In genomic region chr5:129063792-129064087, GRCm38 (mm10) we compare ENCODE assay signal across 8 mouse cellular contexts. TPM values are rescaled to one million over a fixed set of nuclear protein-coding genes. Genes with fewer than 3 reads are reported as not detected.
DNase-seq lines count a peak whose midpoint lies in the region; ATAC-seq and TF ChIP-seq lines count a peak whose summit lies in the region.

No protein-coding gene starts in this region.

- ATAC-seq in heart, embryonic 12.5 days (ENCODE audit: insufficient number of reproducible peaks, low FRiP score): no peak
- no peak for ATAC-seq in forebrain, postnatal 0 days

- H3K9ac ChIP-seq in heart, embryonic 12.5 days: 0 out of 2 replicates have a peak overlapping the region, but pooled peaks have one; percentile 14
- peak overlapping the region; percentile 35; the same call in 1 of the 2 replicates for H3K9ac ChIP-seq in forebrain, postnatal 0 days

- H3K9me3 ChIP-seq in heart, embryonic 12.5 days (replicated peaks): peaks cover 3% of the 10 kb centered on the region; the same call in 1 of the 2 replicates
- no peaks in the 10 kb centered on the region for H3K9me3 ChIP-seq in forebrain, postnatal 0 days (ENCODE audit: low read length)
- H3K9me3 ChIP-seq in midbrain, embryonic 10.5 days (replicated peaks): no peaks in the 10 kb centered on the region

- no peak for DNase-seq in heart, adult 8-10 months (ENCODE audit: low spot score)
- peak; percentile 4 for DNase-seq in CD4-positive helper T cell, adult 2 months (ENCODE audit: low read depth, low spot score)
- DNase-seq in forebrain, postnatal 0 days: no peak
- DNase-seq in midbrain, embryonic 10.5 days (ENCODE audit: low spot score): no peak
- no peak for DNase-seq in left cerebral cortex, adult 11 months (ENCODE audit: low spot score)
- DNase-seq in layer of hippocampus, postnatal 36 days: no peak
- no peak for DNase-seq in kidney, adult 8-10 months

- no peak overlapping the region for H3K27ac ChIP-seq in heart, embryonic 12.5 days (ENCODE audit: poor library complexity, severe bottlenecking)
- H3K27ac ChIP-seq in forebrain, postnatal 0 days (ENCODE audit: low read depth, low read length): no peak overlapping the region
- peak overlapping the region; percentile 71 for H3K27ac ChIP-seq in midbrain, embryonic 10.5 days (replicated peaks)

- peaks cover 31% of the 10 kb centered on the region for H3K27me3 ChIP-seq in heart, embryonic 12.5 days (replicated peaks)
- no peaks in the 10 kb centered on the region for H3K27me3 ChIP-seq in forebrain, postnatal 0 days (ENCODE audit: insufficient read depth, low read length)
- H3K27me3 ChIP-seq in midbrain, embryonic 10.5 days (ENCODE audit: low read depth, poor library complexity, severe bottlenecking): peaks cover 24% of the 10 kb centered on the region

- no peaks in the 10 kb centered on the region for H3K36me3 ChIP-seq in heart, embryonic 12.5 days
- no peaks in the 10 kb centered on the region for H3K36me3 ChIP-seq in forebrain, postnatal 0 days (ENCODE audit: insufficient read depth)
- H3K36me3 ChIP-seq in midbrain, embryonic 10.5 days: no peaks in the 10 kb centered on the region

- H3K4me3 ChIP-seq in heart, embryonic 12.5 days: peak overlapping the region; percentile 10; the same call in 1 of the 2 replicates
- H3K4me3 ChIP-seq in forebrain, postnatal 0 days (ENCODE audit: low read depth, low read length): peak overlapping the region; percentile 26
- H3K4me3 ChIP-seq in midbrain, embryonic 10.5 days: peak overlapping the region; percentile 40

- H3K4me1 ChIP-seq in heart, embryonic 12.5 days (replicated peaks): peaks cover 5% of the 10 kb centered on the region; the same call in 1 of the 2 replicates
- H3K4me1 ChIP-seq in forebrain, postnatal 0 days (ENCODE audit: insufficient read depth): peaks cover 4% of the 10 kb centered on the region; the same call in 1 of the 2 replicates
- H3K4me1 ChIP-seq in midbrain, embryonic 10.5 days: peaks cover 14% of the 10 kb centered on the region

- peak overlapping the region; percentile 51 for H3K4me2 ChIP-seq in heart, embryonic 12.5 days
- H3K4me2 ChIP-seq in forebrain, postnatal 0 days (ENCODE audit: low read depth): peak overlapping the region; percentile 55

- 35% methylated on average over 8 of the region's 8 CpGs for WGBS in heart, embryonic 12.5 days
- WGBS in forebrain, postnatal 0 days: 49% methylated on average over 8 of the region's 8 CpGs
- 59% methylated on average over 8 of the region's 8 CpGs for WGBS in midbrain, embryonic 10.5 days

- no peak for TF ChIP-seq CTCF in forebrain, postnatal 0 days (IDR thresholded peaks at IDR 0.05; ENCODE audit: low read depth)

RNA-seq across cellular contexts. Expression of gene Adgrd1, which starts 32.8 kb away (rescaled TPM):
- 0.31 and 0.54 TPM in 2 replicates for polyA plus RNA-seq in heart, embryonic 12.5 days (2016; fragmentation: Nextera tagmentation; extraction: Ambion mirVana)
- 1 to 10 TPM; 3.3 to 4.8 (median 4.1) TPM for total RNA-seq in heart, adult 8-10 months (2022)
- total RNA-seq in forebrain, postnatal 0 days (2014; rRNA removed): 0.46 and 1.0 TPM in 2 replicates
- 0.19 and 0.22 TPM in 2 replicates for polyA plus RNA-seq in forebrain, postnatal 0 days (2015; fragmentation: Nextera tagmentation; extraction: Ambion mirVana)
- polyA plus RNA-seq in midbrain, embryonic 10.5 days (2016; fragmentation: Nextera tagmentation; extraction: Ambion mirVana): 0.09 and 0.16 TPM in 2 replicates
- under 1 TPM; 0.32 to 0.35 TPM for total RNA-seq in layer of hippocampus, postnatal 36 days (2021)

RNA-seq across cellular contexts. Expression of gene Ran, which starts 43.9 kb away (rescaled TPM):
- polyA plus RNA-seq in heart, embryonic 12.5 days (2016; fragmentation: Nextera tagmentation; extraction: Ambion mirVana): 426 and 432 TPM in 2 replicates
- 100 to 1,000 TPM in 2 of 4 experiments, 10 to 100 TPM in 2; 97.6 to 107 (median 102) TPM for total RNA-seq in heart, adult 8-10 months (2022)
- 258 and 312 TPM in 2 replicates for total RNA-seq in forebrain, postnatal 0 days (2014; rRNA removed)
- 330 and 336 TPM in 2 replicates for polyA plus RNA-seq in forebrain, postnatal 0 days (2015; fragmentation: Nextera tagmentation; extraction: Ambion mirVana)
- 965 and 1,091 TPM in 2 replicates for polyA plus RNA-seq in midbrain, embryonic 10.5 days (2016; fragmentation: Nextera tagmentation; extraction: Ambion mirVana)
- 100 to 1,000 TPM; 166 to 174 TPM for total RNA-seq in layer of hippocampus, postnatal 36 days (2021)

RNA-seq across cellular contexts. Expression of gene Stx2, which starts 55.4 kb away (rescaled TPM):
- polyA plus RNA-seq in heart, embryonic 12.5 days (2016; fragmentation: Nextera tagmentation; extraction: Ambion mirVana): 19.3 and 21.3 TPM in 2 replicates
- 10 to 100 TPM; 10.0 to 15.5 (median 12.4) TPM for total RNA-seq in heart, adult 8-10 months (2022)
- 17.4 and 18.5 TPM in 2 replicates for total RNA-seq in forebrain, postnatal 0 days (2014; rRNA removed)
- 9.4 and 12.5 TPM in 2 replicates for polyA plus RNA-seq in forebrain, postnatal 0 days (2015; fragmentation: Nextera tagmentation; extraction: Ambion mirVana)
- polyA plus RNA-seq in midbrain, embryonic 10.5 days (2016; fragmentation: Nextera tagmentation; extraction: Ambion mirVana): 26.5 and 26.6 TPM in 2 replicates
- total RNA-seq in layer of hippocampus, postnatal 36 days (2021): 10 to 100 TPM; 25.3 to 38.0 TPM
